9 mouse cellular contexts compared by ENCODE assay signal in genomic region chr8:72321635-72322441, GRCm38 (mm10). TPM values are rescaled to one million over a fixed set of nuclear protein-coding genes. Genes with fewer than 3 reads are reported as not detected.
DNase-seq lines count a peak whose midpoint lies in the region; ATAC-seq and TF ChIP-seq lines count a peak whose summit lies in the region.
"Had no signal": no experiment of that assay in that cellular context is flagged by ENCODE, and none has a peak within 500 bp of the region (broad histone marks: within the 10 kb centered on the region; RNA-seq: fewer than 3 reads in every experiment).

No protein-coding gene starts in this region.

- no peaks in the 10 kb centered on the region for H3K4me1 ChIP-seq in lung, embryonic 14.5 days (ENCODE audit: insufficient read depth)
- peaks cover 33% of the 10 kb centered on the region for H3K4me1 ChIP-seq in heart, postnatal 0 days (ENCODE audit: control insufficient read depth, insufficient read depth)
- H3K4me1 ChIP-seq in forebrain, embryonic 13.5 days, result peaks cover 18% of the 10 kb centered on the region

- ATAC-seq in lung, embryonic 14.5 days (ENCODE audit: insufficient read depth), result no peak
- ATAC-seq in heart, postnatal 0 days (ENCODE audit: insufficient read depth, low read depth), result no peak
- ATAC-seq in forebrain, embryonic 13.5 days, result no peak

- H3K4me3 ChIP-seq in gastrocnemius, adult 2 months, result peak overlapping the region; percentile 77
- H3K4me3 ChIP-seq in lung, embryonic 14.5 days (ENCODE audit: low read depth, low read length), result peak overlapping the region; percentile 56
- peak overlapping the region; percentile 68 for H3K4me3 ChIP-seq in heart, postnatal 0 days (ENCODE audit: low read depth, low read length)
- H3K4me3 ChIP-seq in forebrain, embryonic 13.5 days, result no peak overlapping the region

- peaks cover 23% of the 10 kb centered on the region for H3K27me3 ChIP-seq in lung, embryonic 14.5 days (ENCODE audit: insufficient read depth, low read length)
- no peaks in the 10 kb centered on the region for H3K27me3 ChIP-seq in heart, postnatal 0 days (ENCODE audit: control insufficient read depth, insufficient read depth, low read length)
- H3K27me3 ChIP-seq in forebrain, embryonic 13.5 days, result peaks cover 55% of the 10 kb centered on the region

- H3K27ac ChIP-seq in gastrocnemius, adult 2 months, result peak overlapping the region; percentile 94
- H3K27ac ChIP-seq in lung, embryonic 14.5 days (ENCODE audit: low read depth), result no peak overlapping the region
- peak overlapping the region; percentile 10; the same call in 1 of the 2 replicates for H3K27ac ChIP-seq in heart, postnatal 0 days (ENCODE audit: low read depth)
- H3K27ac ChIP-seq in forebrain, embryonic 13.5 days, result no peak overlapping the region

- TF ChIP-seq EP300 in heart, postnatal 0 days (IDR thresholded peaks at IDR 0.05; ENCODE audit: low read depth), result no peak

- H3K9me3 ChIP-seq in lung, embryonic 14.5 days (ENCODE audit: low read depth, low read length), result no peaks in the 10 kb centered on the region
- H3K9me3 ChIP-seq in heart, postnatal 0 days (replicated peaks; ENCODE audit: control insufficient read depth, low read length), result no peaks in the 10 kb centered on the region
- no peaks in the 10 kb centered on the region for H3K9me3 ChIP-seq in forebrain, embryonic 13.5 days (replicated peaks)

- peak overlapping the region; percentile 94 for H3K4me2 ChIP-seq in lung, embryonic 14.5 days
- H3K4me2 ChIP-seq in heart, postnatal 0 days (ENCODE audit: low read depth, low read length), result peak overlapping the region; percentile 95
- H3K4me2 ChIP-seq in forebrain, embryonic 13.5 days, result no peak overlapping the region
- H3K4me2 ChIP-seq: midbrain, embryonic 11.5 days had no signal

- WGBS in lung, embryonic 14.5 days, result 89% methylated on average over 20 of the region's 20 CpGs
- WGBS in heart, postnatal 0 days, result 82% methylated on average over 20 of the region's 20 CpGs
- WGBS in forebrain, embryonic 13.5 days, result 87% methylated on average over 20 of the region's 20 CpGs

- no peak overlapping the region for H3K9ac ChIP-seq in lung, embryonic 14.5 days
- H3K9ac ChIP-seq in heart, postnatal 0 days (replicated peaks; ENCODE audit: low read depth, low read length), result peak overlapping the region; percentile 89; the same call in 1 of the 2 replicates
- H3K9ac ChIP-seq in forebrain, embryonic 13.5 days, result no peak overlapping the region

- DNase-seq in gastrocnemius, adult 2 months, result no peak
- DNase-seq in gastrocnemius, postnatal 4 days (ENCODE audit: low spot score in 2 of 2), result no peak
- DNase-seq in lung, embryonic 14.5 days, result no peak
- DNase-seq in lung, postnatal 14 days, result no peak
- DNase-seq in heart, postnatal 0 days (ENCODE audit: low spot score), result no peak
- peak; percentile 75 to 76 for DNase-seq in natural killer cell, adult 2 months (ENCODE audit: low spot score in 2 of 2)
- no peak for DNase-seq in spleen, postnatal 4 days (ENCODE audit: low spot score in 2 of 2)

- H3K36me3 ChIP-seq in lung, embryonic 14.5 days (ENCODE audit: insufficient read depth), result no peaks in the 10 kb centered on the region
- H3K36me3 ChIP-seq in heart, postnatal 0 days (replicated peaks; ENCODE audit: control insufficient read depth, insufficient read depth, low read length), result peaks cover 6% of the 10 kb centered on the region; the same call in 1 of the 2 replicates
- no peaks in the 10 kb centered on the region for H3K36me3 ChIP-seq in forebrain, embryonic 13.5 days (ENCODE audit: poor library complexity, severe bottlenecking)

- intact Hi-C loops in gastrocnemius, adult 2 months (cut with DNase I), result loop anchor here (5.0 kb wide), 1 partner anchor 45 kb away; no protein-coding TSS in a partner anchor

- no peak for TF ChIP-seq CTCF in gastrocnemius, adult 2 months (IDR thresholded peaks at IDR 0.05)
- TF ChIP-seq CTCF in lung, embryonic 14.5 days (IDR thresholded peaks at IDR 0.05; ENCODE audit: low read depth), result no peak
- no peak for TF ChIP-seq CTCF in heart, postnatal 0 days (IDR thresholded peaks at IDR 0.05; ENCODE audit: low read depth)

RNA-seq across cellular contexts. Expression of gene Klf2, which starts 3.0 kb away (rescaled TPM):
- total RNA-seq in gastrocnemius, adult 2 months (2021), result 10 to 100 TPM in 1 of 2 experiments, 1 to 10 TPM in 1; 9.1 to 38.9 TPM
- total RNA-seq in gastrocnemius, postnatal 4 days (2021), result 10 to 100 TPM; 40.0 to 47.7 TPM
- polyA plus RNA-seq in lung, embryonic 14.5 days (2014; fragmentation: Nextera tagmentation; extraction: Ambion mirVana), result 14.3 and 15.2 TPM in 2 replicates
- total RNA-seq in heart, postnatal 0 days (2014; rRNA removed; ENCODE audit: low replicate concordance), result 21.9 and 32.9 TPM in 2 replicates
- 17.7 and 21.3 TPM in 2 replicates for polyA plus RNA-seq in heart, postnatal 0 days (2015; fragmentation: Nextera tagmentation; extraction: Ambion mirVana)
- 2.8 and 3.6 TPM in 2 replicates for polyA plus RNA-seq in forebrain, embryonic 13.5 days (2015; fragmentation: Nextera tagmentation; extraction: Ambion mirVana)

RNA-seq across cellular contexts. Expression of gene Gm10282, which starts 16.8 kb away (rescaled TPM):
- 1 to 10 TPM; 2.8 to 4.8 TPM for total RNA-seq in gastrocnemius, adult 2 months (2021)
- total RNA-seq in gastrocnemius, postnatal 4 days (2021), result 10 to 100 TPM; 29.3 to 31.8 TPM
- polyA plus RNA-seq in lung, embryonic 14.5 days (2014; fragmentation: Nextera tagmentation; extraction: Ambion mirVana), result 38.2 TPM in 2 replicates
- total RNA-seq in heart, postnatal 0 days (2014; rRNA removed; ENCODE audit: low replicate concordance), result 0.15 and 3.0 TPM in 2 replicates
- 8.4 and 10.0 TPM in 2 replicates for polyA plus RNA-seq in heart, postnatal 0 days (2015; fragmentation: Nextera tagmentation; extraction: Ambion mirVana)
- polyA plus RNA-seq in forebrain, embryonic 13.5 days (2015; fragmentation: Nextera tagmentation; extraction: Ambion mirVana), result 39.4 and 41.0 TPM in 2 replicates

Comparison
In these comparisons a context has a peak if more than half of its experiments do, and no peak if none do; other contexts are left out.
1. DNase-seq: peak in natural killer cell, adult 2 months (2 of 2); none in gastrocnemius, adult 2 months (single experiment), gastrocnemius, postnatal 4 days (0 of 2), lung, embryonic 14.5 days (single experiment), lung, postnatal 14 days (single experiment), heart, postnatal 0 days (single experiment) and spleen, postnatal 4 days (0 of 2).
2. H3K27ac ChIP-seq: peak in gastrocnemius, adult 2 months (single experiment) and heart, postnatal 0 days (single experiment); none in lung, embryonic 14.5 days (single experiment) and forebrain, embryonic 13.5 days (single experiment).